Mouse (Mus musculus): Measurements from ENCODE around the gene Gm10487.
"Not testable (repeated sequence)": the region's sequence is repeated elsewhere in the genome, so short reads cannot be mapped to it uniquely, and the experiment has no call there.

Gm10487 gene

DNA sequence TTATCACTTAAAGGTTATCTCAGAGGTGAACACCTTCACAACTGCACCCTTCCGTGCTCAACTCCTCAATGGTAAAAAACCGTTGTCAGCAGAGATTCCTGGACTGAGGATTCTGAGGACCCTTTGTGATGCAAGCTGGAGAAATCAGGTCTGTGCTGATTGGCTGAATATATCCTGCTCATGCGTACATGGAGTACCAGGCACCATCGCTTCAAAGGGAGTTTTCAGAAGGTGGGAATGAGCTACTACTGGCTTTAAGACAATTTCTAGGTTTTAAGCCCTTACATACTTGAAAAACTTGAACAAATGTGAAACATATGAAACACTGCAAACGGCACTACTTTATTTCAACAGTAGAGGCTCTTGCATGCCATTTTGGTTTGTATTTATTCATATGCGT lies at the start of gene Gm10487:
Gm10487 (minus strand) TSS at position 101 of the 400 bp plus-strand sequence.
- DNase-seq (ENCODE audit: low spot score in 2 of 2), result not testable (repeated sequence)

All from thymus, postnatal 10 days (tissue).